Mouse (Mus musculus) adrenal gland, adult 18-20 months (tissue): Measurements from ENCODE around the gene Hoxd12. TPM values are rescaled to one million over a fixed set of nuclear protein-coding genes. Genes with fewer than 3 reads are reported as not detected.

Experiments used
- DNase-seq, 2 experiments: peaks; one replicate each; pipeline ENCODE4 v3.0.0; 2021 to 2022; ENCODE audit warnings: low spot score in 2 of 2
- long read RNA-seq, 2 experiments: library from polyadenylated mRNA; stranded (forward); transcript quantifications; one replicate each; pipeline ENCODE4 v2.0.0; 2021
- total RNA-seq, 2 experiments: library from RNA; stranded (reverse); gene quantifications; 1 replicate in 1 of 2; 2 replicates in 1 of 2; pipeline ENCODE4 v1.2.3; 2021

Hoxd12 gene
- total RNA-seq: not detected
- long read RNA-seq, experiment 1: 0 reads
- long read RNA-seq, experiment 2: 0 reads

GRCm38 (mm10) chr2:74674881-74675665 is at the start of gene Hoxd12:
Gene Hoxd12 (plus strand): TSS chr2:74675013.
- no peak for DNase-seq

GRCm38 (mm10) chr2:74635412-74635811 is 39.4 kb upstream of the Hoxd12 start:
- no peak for DNase-seq

GRCm38 (mm10) chr2:74642431-74642830 is 32.4 kb upstream of the Hoxd12 start:
- no peak for DNase-seq

DNA sequence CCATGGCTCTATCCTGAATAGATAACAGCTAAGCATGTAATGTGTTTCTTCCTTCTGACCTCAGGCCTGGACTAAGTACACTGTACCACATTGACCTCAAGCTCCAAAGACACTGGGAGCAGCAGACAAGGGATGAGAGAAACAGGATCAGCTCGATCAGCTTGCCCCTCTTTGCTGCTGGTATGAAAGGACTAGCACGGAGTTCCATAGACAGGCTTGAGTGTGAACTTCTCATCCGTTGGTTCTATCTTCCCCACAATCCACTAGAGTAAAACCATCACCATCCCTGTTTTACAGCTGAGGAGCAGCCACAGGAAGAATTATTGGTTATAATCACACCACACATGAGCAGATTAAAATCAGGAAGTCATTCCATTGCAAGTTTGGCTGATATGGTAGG is 29.2 kb upstream of the Hoxd12 start:
- no peak for DNase-seq

- DNase-seq: no peak
These were observed 27.5 kb upstream of the Hoxd12 start for GRCm38 (mm10) chr2:74647082-74647864.

GRCm38 (mm10) chr2:74652996-74653340 is 21.8 kb upstream of the Hoxd12 start:
- no peak for DNase-seq

GRCm38 (mm10) chr2:74653781-74654535 is 20.9 kb upstream of the Hoxd12 start:
- DNase-seq: no peak

DNA sequence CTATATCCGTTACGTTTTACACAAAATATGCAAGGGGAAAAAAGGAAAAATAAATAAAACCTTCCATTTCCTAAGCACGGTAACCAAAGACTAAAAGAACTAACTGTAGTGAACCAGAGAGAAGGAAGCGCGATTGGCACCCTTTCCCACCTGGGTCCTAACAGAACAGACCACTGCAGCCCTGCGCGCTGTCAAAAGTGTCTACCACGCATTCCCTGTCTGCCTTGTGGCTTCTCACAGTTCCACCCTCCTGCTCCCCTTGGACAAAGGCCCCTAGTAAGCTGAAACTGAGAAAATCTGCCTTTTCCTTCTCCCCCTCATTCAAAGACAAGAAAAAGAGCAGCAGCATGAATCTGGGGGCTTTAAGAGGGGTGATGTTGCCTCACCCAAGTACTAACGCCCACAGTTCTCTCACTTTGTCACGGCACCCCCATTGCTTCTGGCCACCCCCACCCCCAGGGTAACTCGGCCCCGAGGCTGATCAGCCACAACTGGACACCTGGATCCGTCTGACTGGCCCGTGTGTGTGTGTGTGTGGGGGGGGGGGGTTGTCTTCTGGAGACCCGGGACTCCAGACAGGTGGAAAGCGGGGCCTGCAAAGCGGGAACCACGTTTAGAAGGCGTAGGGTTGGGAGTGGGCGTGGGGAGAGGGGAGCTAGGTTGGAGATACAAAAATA is 19.9 kb upstream of the Hoxd12 start:
- DNase-seq: no peak

- DNase-seq: no peak
These were observed 19.4 kb upstream of the Hoxd12 start for GRCm38 (mm10) chr2:74655420-74655781.

- no peak for DNase-seq
These were observed 18.8 kb upstream of the Hoxd12 start for GRCm38 (mm10) chr2:74655821-74656631.

DNA sequence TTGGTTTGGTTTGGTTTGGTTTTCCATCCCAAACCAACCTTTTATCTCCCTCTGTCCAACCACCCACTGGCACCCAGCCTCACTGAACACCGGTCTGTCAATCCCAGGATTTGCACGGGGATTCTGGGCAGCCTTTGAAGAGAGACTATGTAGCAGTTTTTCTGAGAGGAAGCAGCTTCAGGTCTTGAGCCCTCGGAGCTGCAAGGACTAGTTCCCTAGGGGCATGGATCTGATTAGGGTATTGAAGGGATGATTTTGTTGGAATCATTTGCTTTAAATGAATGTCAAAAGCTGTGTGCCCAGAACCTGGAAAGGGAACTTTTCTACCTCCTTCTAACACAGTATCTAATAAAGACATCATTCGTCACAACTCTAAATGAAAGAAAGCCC is 18.2 kb upstream of the Hoxd12 start:
- no peak for DNase-seq

GRCm38 (mm10) chr2:74657251-74658023 is 17.4 kb upstream of the Hoxd12 start:
- no peak for DNase-seq

DNA sequence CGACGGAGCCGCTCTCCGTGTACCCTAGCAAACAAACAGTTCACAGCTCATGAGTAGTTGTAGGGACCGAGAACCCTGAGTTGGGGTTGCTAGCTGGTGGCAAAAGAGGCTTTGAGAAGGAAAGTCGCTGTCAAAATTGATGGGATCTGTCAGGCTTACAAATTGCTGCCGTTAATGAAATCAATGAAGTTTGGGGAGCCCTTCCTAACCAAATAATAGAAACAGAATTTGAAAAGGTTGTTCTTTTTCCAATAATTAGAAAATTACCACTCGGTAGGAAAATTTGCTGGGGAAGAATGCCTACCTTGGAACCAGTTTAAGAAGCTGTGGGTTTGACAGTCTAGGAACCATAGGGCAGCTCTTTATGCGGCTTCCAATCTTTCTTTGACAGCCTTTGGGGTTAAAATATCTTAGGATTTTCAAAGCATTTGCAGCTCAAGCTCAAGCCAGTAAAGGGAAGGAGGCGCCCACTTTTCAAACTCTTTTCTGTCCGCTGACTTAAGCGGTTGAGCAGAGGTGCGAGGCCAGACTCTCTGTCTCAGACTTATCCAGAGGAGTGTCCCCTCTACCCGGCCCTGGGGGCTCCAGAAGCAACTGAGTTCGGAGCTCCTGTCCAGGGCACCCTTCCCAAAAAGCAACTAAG is 16.7 kb upstream of the Hoxd12 start:
- DNase-seq: no peak

- DNase-seq: no peak
These were observed 16.0 kb upstream of the Hoxd12 start for GRCm38 (mm10) chr2:74658667-74659371.

DNA sequence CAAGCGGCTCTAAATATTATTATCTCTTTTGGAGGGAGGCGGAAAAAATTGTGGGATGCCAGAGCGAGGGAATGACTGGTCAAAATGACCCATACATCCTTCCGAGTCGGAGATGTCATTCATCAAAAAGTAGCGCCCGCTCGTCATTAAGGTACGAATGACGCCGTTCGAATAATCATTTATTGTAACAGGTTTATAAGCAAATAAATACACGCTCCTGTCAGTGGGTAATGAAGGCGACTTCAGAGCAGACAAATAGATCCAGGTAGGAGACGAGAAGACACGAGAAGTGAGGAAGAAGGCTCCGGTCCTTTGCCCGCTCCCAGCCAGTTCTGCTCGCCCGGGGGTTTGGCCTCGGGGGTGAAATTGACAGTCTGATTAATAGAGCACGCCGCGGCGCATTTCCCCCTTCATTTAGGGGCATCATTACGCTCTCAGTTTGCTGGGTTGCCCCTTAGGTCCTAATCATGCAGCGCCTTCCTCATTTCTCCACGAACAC is 15.3 kb upstream of the Hoxd12 start, which contains the start of gene Evx2:
Evx2 (minus strand) TSS at position 51 of the 499 bp plus-strand sequence.
- no peak for DNase-seq

- no peak for DNase-seq
These were observed 14.1 kb upstream of the Hoxd12 start for GRCm38 (mm10) chr2:74660421-74661375.

- DNase-seq: no peak
These were observed 13.1 kb upstream of the Hoxd12 start for GRCm38 (mm10) chr2:74661685-74662084.
